Mouse (Mus musculus): ENCODE data around the gene Slc1a5.

Gene Slc1a5

DNA sequence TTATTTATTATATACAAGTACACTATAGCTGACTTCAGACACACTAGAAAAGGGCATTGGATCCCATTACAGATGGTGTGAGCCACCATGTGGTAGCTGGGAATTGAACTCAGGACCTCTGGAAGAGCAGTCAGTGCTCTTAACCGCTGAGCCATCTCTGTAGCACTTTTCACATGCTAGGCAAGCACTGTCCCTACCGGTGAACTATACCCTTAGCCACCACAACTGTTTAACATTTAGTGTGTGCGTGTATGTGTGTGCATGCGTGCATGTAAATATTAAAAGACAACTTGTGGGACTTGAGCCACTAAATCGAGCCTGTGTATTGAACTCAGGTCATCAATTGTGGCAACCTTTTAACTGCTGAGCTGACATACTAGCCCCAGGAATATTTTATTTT, 65.6 kb downstream of the Slc1a5 start:
- no peak for DNase-seq (ENCODE audit: low read depth, low spot score)

- no peak for DNase-seq (ENCODE audit: low read depth, low spot score)
Measured at GRCm38 (mm10) chr7:16847507-16847906, 66.4 kb downstream of the Slc1a5 start.
